Mouse (Mus musculus): Measurements from ENCODE around the gene Card10.

Card10 gene

GRCm38 (mm10) chr15:78804326-78804725 lies 1.5 kb upstream of the Card10 start:
- intact Hi-C loops (cut with DNase I): no loop called here

DNA sequence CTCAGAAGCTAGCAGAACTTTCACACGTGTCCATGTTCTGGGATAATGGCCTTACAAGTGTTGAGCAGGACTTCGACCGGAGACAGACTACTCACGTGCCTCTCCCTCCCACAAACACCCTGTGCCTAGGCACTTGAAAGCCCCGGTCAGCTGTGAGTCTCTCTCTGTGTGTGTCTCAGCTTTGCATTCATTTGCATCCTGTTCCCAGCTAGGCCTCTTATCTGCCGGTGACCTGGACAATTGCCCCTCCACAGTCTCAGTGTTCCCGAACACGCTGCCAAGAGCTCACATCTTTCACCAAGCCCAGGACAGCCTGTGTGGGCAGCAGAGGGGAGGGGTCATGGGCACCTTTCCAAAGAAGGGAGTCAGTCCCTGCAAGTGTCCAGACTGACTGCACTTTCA lies 658 bp upstream of the Card10 start:
- intact Hi-C loops (cut with DNase I): no loop called here

DNA sequence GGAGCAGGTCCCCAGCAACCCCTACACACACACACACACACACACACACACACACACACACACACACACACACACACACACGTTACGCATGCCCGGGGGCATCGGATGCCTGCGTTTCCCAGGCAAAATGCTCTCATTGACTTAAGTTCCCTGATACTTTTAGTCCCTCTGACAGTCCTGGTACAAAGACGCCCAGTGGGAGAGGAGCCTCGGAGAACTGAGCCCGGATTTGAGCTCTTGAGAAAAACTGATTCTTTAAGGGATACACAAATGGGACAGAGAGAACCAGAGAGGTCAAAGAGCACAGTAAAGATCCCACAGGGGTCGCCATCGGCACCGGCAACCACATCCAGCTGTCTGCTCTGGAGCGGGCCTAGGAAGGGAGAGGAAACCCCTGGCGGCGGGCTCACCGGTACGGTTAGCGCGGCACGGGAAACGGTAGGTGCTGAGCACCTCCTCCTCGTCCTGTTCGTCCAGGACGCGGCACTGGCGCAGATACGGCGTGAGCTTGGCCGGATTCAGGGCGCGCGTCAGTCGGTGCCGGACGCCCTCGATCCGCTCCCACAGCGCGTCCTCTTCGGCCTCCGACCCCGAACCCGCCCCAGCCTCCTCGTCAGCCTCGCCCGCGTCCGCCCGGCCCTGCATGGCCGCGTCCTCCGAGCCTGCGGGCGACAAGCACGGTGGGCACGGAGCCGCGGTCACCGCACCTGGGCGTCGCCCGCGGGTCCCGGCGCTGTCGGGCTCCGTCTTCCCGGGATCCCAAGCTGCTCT lies 686 bp downstream of the Card10 start:
- intact Hi-C loops (cut with DNase I): no loop called here

- intact Hi-C loops (cut with DNase I): no loop called here
Observed at GRCm38 (mm10) chr15:78801571-78801970, 1.3 kb downstream of the Card10 start.

DNA sequence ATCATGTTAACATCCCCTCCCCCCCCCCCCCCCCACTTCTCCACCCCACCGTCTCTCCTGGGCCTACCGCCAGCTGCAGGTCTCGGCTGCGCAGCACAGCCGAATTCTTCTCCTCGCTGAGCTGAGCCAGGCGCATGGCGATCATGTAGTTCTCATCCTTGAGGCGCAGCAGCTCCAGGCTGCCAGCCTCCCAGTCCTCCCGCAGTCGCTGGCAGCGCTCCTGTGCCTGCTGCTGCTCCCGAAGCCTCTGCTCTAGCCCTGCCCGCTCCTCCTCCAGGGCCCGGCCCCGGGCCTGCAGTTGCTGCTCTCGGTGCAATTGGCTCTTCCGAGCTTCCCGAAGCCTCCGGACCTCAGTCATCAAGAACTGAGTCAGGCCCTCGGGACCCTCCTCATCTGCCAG lies 3.8 kb downstream of the Card10 start:
- intact Hi-C loops (cut with DNase I): no loop called here

GRCm38 (mm10) chr15:78797060-78797329 lies 5.8 kb downstream of the Card10 start:
- intact Hi-C loops (cut with DNase I): no loop called here

GRCm38 (mm10) chr15:78796196-78797059 lies 6.4 kb downstream of the Card10 start:
- intact Hi-C loops (cut with DNase I): no loop called here

GRCm38 (mm10) chr15:78790990-78791389 lies 11.9 kb downstream of the Card10 start:
- intact Hi-C loops (cut with DNase I): no loop called here

DNA sequence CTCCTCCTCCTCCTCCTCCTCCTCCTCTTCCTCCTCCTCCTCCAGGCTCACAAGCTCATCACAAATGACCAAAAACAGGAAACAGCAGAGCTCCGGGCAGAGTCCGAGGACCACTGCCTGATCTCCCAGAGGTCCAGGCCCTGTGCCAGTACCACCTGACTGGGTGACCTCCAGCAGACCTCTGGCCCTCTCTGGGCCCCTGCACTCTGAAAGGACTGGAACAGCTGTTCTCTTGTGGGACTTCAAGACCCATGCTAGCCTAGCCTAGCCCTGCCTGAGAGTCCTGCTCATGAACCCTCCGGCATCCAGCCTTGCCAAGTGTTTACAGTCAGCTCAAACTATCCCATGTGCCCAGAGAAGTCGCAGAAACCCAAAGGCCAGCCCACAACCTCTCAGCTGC lies 12.4 kb downstream of the Card10 start:
- intact Hi-C loops (cut with DNase I): no loop called here

DNA sequence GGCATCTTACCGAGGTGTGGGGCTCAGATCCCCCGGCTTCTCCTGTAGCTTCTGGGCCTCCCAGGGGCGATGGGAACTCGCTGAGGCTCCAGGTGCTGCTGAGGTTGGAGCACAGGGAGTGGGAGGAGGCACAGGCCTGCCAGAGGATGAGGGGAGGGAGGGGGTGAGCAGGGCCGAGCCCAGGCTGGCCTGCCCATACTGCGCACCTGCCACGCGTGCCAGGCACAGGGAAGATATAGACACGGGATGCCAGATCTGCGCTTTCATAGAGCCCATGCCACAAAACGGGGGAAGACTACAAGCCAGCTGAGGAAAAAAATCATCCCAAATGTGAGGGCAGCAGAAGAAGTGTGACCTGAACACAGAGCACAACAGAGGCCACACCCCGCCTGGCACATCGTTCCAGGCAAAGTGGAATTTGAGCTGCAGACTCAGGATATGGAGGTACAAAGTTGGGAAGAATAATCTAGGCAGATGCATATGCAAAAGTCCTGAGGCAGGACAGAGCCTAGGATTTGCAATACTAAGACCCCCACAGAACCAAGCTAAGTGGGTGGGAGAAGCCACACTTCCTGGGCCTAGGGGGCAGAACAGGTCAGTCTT lies 13.0 kb downstream of the Card10 start:
- intact Hi-C loops (cut with DNase I): no loop called here

DNA sequence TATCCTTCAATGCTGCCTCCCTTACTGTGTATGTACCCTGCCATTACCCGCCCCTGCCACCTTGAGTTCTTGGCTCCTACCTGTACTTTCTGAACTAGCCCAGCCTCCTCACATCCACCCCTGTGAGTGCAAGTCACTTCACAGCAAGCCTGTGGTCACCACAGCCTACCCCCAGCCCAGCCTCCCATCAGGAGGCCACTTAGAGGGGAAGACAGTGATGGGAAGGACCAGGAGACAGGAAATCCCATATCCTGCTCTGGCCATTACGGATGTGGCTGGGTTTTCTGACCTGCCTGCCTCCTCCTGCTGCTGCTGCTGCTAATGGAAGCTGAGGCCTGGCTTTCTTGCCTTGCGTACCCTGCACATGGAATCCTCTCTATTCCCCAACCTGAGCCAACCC lies 14.8 kb downstream of the Card10 start:
- intact Hi-C loops (cut with DNase I): no loop called here

DNA sequence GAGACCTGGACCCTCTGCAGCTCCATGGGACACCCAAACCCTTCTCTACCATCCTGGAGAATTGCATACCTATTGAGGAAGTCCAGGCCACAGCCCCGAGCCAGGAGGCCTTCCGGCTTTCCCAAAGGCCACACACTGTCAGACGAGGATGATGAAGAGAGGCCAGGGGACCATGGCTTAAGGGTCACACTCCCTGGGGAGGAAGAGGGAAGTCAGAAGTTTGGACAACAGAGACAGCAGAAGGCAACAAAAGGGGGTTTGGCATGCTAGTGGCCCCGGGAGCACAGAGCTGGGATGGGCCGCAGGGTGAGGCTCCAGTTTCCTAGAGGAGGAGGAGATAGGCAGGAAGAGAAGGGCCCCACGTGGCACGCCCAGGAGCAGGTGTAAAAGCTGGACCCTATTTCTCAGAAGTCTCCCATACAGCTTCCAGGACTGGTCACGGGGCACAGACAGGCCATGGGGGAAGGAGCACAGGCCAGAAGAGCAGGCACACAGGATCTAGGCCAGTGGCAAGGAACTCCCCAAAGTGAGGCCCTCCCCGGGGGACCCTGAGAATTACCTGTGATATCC lies 15.5 kb downstream of the Card10 start:
- intact Hi-C loops (cut with DNase I): no loop called here

- intact Hi-C loops (cut with DNase I): no loop called here
Observed at GRCm38 (mm10) chr15:78786411-78786818, 16.4 kb downstream of the Card10 start.

GRCm38 (mm10) chr15:78785961-78786360 lies 16.9 kb downstream of the Card10 start:
- intact Hi-C loops (cut with DNase I): no loop called here

GRCm38 (mm10) chr15:78785258-78785657 lies 17.6 kb downstream of the Card10 start:
- intact Hi-C loops (cut with DNase I): no loop called here

DNA sequence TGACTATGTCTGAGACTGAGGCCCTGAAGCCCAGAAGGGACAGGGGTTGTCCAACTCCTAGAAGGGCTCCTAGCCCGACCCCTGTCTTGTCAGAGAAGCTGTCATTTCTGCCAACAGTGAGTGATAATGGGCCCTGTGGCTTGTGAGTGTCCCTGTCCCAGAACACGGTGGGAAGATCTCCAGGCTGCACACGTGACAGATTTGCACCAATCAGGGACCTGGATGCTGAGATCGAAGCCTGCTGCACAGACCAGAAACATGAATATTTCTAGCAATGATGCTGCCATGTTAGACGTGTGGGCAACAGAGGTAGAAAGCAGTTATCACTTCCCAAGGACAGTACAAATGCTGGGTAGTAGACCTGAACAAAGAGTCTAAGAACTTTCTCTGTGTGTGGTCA lies 18.3 kb downstream of the Card10 start:
- intact Hi-C loops (cut with DNase I): no loop called here

DNA sequence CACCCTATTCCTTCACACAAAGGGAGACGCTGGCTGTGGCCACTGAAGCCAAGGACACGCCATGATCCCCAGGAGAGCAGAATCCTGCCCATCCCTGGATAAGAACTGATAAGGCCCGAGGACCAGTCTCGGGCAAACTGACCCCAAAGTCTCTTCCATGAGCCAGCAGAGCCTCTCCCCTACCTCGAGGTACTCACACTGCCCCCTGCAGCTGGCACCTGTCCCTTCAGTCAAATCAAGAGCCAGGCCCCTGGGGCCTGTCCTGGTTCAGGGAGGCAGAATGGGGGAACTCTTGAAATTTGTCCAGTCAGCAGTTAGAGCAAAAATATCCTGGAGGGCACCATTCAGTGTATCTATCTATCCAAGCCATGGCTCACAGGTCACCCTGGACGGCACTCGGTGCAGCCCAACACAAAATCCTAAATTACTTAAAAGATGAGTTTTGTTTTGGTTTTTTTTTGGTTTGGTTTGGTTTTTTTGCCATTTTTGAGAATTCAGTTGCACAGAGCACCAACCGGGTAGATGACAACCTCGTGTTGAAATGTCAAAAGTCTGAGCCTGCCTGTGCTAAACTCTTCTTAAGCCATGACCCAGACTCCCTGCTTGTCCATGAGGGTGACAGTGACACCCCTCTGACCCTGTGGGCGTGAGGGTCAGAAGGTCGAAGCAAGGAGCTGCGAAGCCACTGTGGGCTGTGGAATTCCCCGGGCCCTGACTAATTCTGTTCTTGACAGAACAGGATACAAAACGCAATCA lies 20.3 kb downstream of the Card10 start:
- intact Hi-C loops (cut with DNase I): no loop called here

DNA sequence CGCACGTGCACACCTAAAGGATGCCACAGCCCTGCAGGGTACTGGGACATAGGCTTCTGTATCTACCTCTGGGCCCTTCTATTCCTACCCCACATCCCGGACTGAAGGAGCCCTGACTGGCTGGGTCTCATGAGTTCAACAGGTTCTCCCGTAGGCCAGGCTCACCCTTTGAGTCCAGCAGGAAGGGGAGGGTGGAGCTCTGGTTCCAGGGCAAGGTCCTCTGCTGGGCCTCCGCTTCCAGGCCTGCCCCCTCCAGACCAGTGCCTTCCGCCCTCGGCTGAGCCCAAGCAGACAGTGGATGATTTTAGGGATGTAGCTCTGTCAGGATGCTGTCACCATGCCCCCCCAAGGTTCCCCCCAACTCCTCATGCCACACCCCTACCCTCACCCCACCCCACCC lies 21.9 kb downstream of the Card10 start:
- intact Hi-C loops (cut with DNase I): no loop called here

DNA sequence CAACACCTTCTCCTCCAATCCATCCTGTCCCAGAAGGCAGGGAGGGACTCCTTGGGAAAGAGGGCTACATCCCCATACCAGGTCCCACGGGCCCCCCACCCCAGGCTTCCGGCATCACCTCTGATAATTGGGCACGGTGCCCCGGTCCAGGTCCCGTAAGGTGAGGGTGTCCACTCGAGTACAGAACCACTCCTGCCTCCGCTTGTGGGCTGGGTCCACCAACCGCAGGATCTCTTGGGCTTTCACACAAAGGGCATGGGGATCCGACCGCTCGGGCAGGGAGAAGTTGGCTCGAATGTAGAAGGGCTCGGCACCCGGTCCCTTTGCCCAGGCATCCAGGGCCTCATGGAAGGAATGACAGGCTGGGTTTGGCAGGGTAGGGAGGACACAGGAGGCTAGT lies 22.5 kb downstream of the Card10 start:
- intact Hi-C loops (cut with DNase I): no loop called here

DNA sequence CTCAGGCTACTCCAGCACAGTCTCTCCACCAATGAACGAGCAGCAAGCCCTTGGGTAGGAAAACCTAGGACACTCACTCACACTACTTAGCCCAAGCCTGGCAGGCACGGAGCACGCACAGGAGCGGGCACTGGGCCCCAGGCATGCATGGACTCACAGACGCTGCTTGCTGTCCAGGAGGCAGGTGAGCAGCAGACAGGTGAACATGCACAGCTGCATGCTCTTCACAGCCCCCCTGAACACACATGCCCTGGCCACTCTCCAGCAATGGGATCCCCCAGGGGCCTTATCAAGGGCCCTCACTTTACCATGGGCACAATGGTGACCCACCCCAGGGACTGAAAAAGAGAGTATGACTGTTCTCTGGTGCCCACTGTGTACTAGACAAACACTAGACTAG lies 23.2 kb downstream of the Card10 start:
- intact Hi-C loops (cut with DNase I): no loop called here

DNA sequence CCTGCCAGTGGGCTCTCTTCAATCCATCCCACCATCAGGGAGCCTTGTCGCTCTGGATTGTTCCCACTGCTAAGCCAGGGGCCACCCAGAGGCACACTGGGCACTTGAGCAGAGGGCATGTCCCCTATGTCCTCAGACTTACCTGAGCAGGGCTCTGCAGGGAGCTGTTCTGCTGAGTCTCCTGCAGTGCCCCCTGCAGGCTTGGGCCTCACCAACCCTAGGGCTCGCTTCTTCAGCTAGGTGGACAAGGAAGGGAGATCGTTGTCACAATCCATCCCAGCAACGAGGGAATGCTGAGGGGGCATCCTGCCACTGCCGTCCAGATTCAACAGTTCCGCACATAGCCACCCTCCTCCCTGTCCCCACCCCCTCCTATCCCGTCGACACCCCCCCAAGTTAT lies 23.6 kb downstream of the Card10 start:
- intact Hi-C loops (cut with DNase I): no loop called here
